Mouse (Mus musculus): ENCODE data around the gene Dhx16.

Gene Dhx16

GRCm38 (mm10) chr17:35879245-35880057, at the start of gene Dhx16:
Dhx16 (plus strand) TSS chr17:35879819.
- peak; percentile 97 for DNase-seq (ENCODE audit: low read depth, low spot score)

- DNase-seq (ENCODE audit: low read depth, low spot score): peak; percentile 41
Observed at GRCm38 (mm10) chr17:35832400-35833238, 47.0 kb upstream of the Dhx16 start.

- no peak for DNase-seq (ENCODE audit: low read depth, low spot score)
Observed at GRCm38 (mm10) chr17:35833239-35833751, 46.3 kb upstream of the Dhx16 start.

GRCm38 (mm10) chr17:35833894-35834293, 45.7 kb upstream of the Dhx16 start:
- no peak for DNase-seq (ENCODE audit: low read depth, low spot score)

GRCm38 (mm10) chr17:35834696-35835422, 44.8 kb upstream of the Dhx16 start:
- DNase-seq (ENCODE audit: low read depth, low spot score): no peak

GRCm38 (mm10) chr17:35835424-35836140, 44.0 kb upstream of the Dhx16 start:
- no peak for DNase-seq (ENCODE audit: low read depth, low spot score)

- DNase-seq (ENCODE audit: low read depth, low spot score): peak; percentile 64
Observed at GRCm38 (mm10) chr17:35836178-35836965, 43.2 kb upstream of the Dhx16 start.

GRCm38 (mm10) chr17:35836991-35837422, 42.6 kb upstream of the Dhx16 start:
- DNase-seq (ENCODE audit: low read depth, low spot score): peak; percentile 92

GRCm38 (mm10) chr17:35837487-35837886, 42.1 kb upstream of the Dhx16 start:
- DNase-seq (ENCODE audit: low read depth, low spot score): peak; percentile 84

- DNase-seq (ENCODE audit: low read depth, low spot score): peak; percentile 97
Observed at GRCm38 (mm10) chr17:35838122-35838544, 41.5 kb upstream of the Dhx16 start, which contains the start of gene Tubb5. Tubb5 (minus strand) TSS chr17:35838306.

- DNase-seq (ENCODE audit: low read depth, low spot score): no peak
Observed at GRCm38 (mm10) chr17:35838570-35838969, 41.0 kb upstream of the Dhx16 start.

- peak; percentile 44 for DNase-seq (ENCODE audit: low read depth, low spot score)
Observed at GRCm38 (mm10) chr17:35839002-35839401, 40.6 kb upstream of the Dhx16 start.

GRCm38 (mm10) chr17:35840561-35840960, 39.1 kb upstream of the Dhx16 start:
- DNase-seq (ENCODE audit: low read depth, low spot score): no peak

GRCm38 (mm10) chr17:35841076-35841950, 38.3 kb upstream of the Dhx16 start, which contains the start of gene Mdc1:
Mdc1 (plus strand) TSS chr17:35841515.
- DNase-seq (ENCODE audit: low read depth, low spot score): peak; percentile 100

- no peak for DNase-seq (ENCODE audit: low read depth, low spot score)
Observed at GRCm38 (mm10) chr17:35842006-35842405, 37.6 kb upstream of the Dhx16 start.

GRCm38 (mm10) chr17:35843514-35843913, 36.1 kb upstream of the Dhx16 start:
- DNase-seq (ENCODE audit: low read depth, low spot score): no peak

GRCm38 (mm10) chr17:35848112-35848511, 31.5 kb upstream of the Dhx16 start:
- DNase-seq (ENCODE audit: low read depth, low spot score): no peak

- DNase-seq (ENCODE audit: low read depth, low spot score): no peak
Observed at GRCm38 (mm10) chr17:35850974-35851373, 28.6 kb upstream of the Dhx16 start.

- no peak for DNase-seq (ENCODE audit: low read depth, low spot score)
Observed at GRCm38 (mm10) chr17:35859371-35859770, 20.2 kb upstream of the Dhx16 start.
